ENCODE assay signal across 8 mouse cellular contexts in the genomic region with DNA sequence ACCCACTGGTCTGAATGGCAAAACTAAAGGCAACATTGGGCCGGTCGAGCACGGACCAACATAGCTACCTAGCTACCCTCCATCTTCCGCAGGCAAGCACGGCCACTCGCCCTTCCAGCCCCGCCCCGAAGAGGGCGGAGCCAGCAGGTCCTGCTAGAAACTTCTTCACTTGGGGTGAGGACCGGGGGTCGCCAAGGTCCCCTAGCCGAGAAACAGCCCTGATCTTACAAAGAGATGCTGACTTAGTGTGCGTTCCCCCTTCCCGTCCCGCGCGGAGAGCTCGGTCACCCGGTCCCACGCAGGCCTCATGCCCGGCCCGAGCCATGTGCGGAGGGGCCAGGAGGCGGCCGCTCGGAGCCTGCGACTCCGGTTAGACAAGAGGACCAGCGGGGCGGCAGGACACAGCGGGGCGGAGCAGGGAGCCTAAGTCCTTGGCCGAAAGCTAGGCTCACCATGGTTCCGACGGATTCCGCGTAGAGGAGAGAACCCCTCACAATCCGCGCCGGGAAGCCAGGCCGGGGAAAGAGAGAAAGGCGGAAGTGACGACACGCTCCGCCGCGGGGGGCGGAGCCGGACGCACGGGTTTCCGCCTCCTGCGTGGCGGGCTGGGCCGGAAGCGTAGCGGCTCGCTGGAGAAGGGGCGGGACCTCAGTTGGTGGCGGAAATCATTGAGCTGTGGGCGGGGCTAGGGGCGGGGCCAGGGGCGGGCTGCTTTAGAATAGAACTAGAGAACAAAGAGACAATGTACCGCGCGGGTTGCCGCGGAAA. TPM values are rescaled to one million over a fixed set of nuclear protein-coding genes. Genes with fewer than 3 reads are reported as not detected.
A peak's percentile ranks its signal among the peaks of the same experiment; 100 is the strongest.
DNase-seq lines count a peak whose midpoint lies in the region; ATAC-seq lines count a peak whose summit lies in the region.

Gene Cct2, minus strand, starts transcription at position 561 of the 768 bp plus-strand sequence.

- peaks cover 36% of the 10 kb centered on the region for H3K36me3 ChIP-seq in hindbrain, embryonic 15.5 days

- under 1% methylated on average over 68 of the region's 68 CpGs for WGBS in hindbrain, embryonic 15.5 days

- H3K9me3 ChIP-seq in hindbrain, embryonic 15.5 days: no peaks in the 10 kb centered on the region

- peak; percentile 94 for ATAC-seq in hindbrain, embryonic 15.5 days (ENCODE audit: low FRiP score, low read depth)

- H3K27me3 ChIP-seq in hindbrain, embryonic 15.5 days: no peaks in the 10 kb centered on the region

- peak within 1 kb of the TSS; percentile 88 for H3K4me2 ChIP-seq in hindbrain, embryonic 15.5 days

- peak within 1 kb of the TSS; percentile 90 for H3K9ac ChIP-seq in hindbrain, embryonic 15.5 days

- H3K4me1 ChIP-seq in hindbrain, embryonic 15.5 days (replicated peaks): peaks cover 13% of the 10 kb centered on the region

- peak within 1 kb of the TSS; percentile 90 for H3K27ac ChIP-seq in hindbrain, embryonic 15.5 days (replicated peaks)

- DNase-seq in R1 (ENCODE audit: low read depth, low spot score): peak; percentile 95
- peak; percentile 92 to 97 for DNase-seq in cerebellum, postnatal 25 days
- DNase-seq in frontal cortex, postnatal 36 days (ENCODE audit: low spot score in 2 of 2): peak; percentile 80 to 88
- peak; percentile 82 for DNase-seq in left cerebral cortex, adult 11 months (ENCODE audit: low spot score)
- peak; percentile 93 to 95 for DNase-seq in lung, postnatal 4 days
- DNase-seq in retina, postnatal 7 days (ENCODE audit: low read depth, low spot score): peak; percentile 95
- DNase-seq in urinary bladder, adult 2 months (ENCODE audit: low spot score): peak; percentile 79

- peak within 1 kb of the TSS; percentile 100 for H3K4me3 ChIP-seq in hindbrain, embryonic 15.5 days

RNA-seq across cellular contexts. Expression of gene Cct2, which starts in this region (rescaled TPM):
- 237 and 245 TPM in 2 replicates for polyA plus RNA-seq in hindbrain, embryonic 15.5 days (2015; fragmentation: Nextera tagmentation; extraction: Ambion mirVana)
- polyA plus RNA-seq in urinary bladder, adult 2 months (2012; rRNA removed): 162 and 163 TPM in 2 replicates

Comparison
In these comparisons a context has a peak if more than half of its experiments do, and no peak if none do; other contexts are left out.
1. Peak in every context shown above with its lines: DNase-seq, ATAC-seq, H3K4me3 ChIP-seq and H3K27ac ChIP-seq.